Mouse (Mus musculus): ENCODE results near the gene Ddx39. TPM values are rescaled to one million over a fixed set of nuclear protein-coding genes. Genes with fewer than 3 reads are reported as not detected.

Ddx39 gene
- polyA plus RNA-seq, 1 experiment from 2014 or later, result 155 TPM

DNA sequence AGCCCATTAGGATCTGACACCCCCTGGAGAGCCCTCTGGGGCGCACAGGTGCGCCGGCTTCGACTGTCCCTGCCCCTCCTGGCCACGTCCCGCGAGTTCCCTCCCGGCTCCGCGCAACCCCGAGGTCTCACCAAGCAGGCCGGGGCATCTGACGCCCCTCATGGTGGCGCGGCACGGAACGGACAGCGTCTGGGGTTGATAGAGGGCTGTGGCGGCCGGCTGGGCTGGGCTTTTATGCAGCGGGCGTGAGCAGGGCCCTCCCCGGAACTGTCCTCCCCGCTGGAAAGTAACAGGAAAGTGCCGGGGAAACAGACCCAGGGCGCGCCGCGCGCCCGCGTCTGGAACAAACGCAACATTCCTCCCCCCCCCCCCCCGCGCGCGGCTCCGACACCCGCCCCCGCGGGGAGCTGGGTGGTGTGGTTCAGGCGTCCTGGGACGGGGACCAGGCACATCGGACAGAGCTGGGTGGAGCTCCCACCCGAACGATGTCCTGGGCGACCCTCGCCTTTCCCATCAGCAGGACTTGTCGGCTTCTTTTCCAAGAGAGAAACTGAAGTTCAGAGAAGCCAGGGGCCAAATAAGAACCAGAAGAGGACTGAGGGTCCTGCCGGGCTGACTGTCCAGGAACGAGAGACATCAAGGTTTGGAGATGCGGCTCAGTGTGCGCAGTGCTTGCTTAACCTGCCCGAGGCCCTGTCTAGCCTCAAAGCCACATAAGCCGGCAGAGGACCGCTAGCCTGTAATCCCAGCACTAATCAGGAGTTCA lies 26.2 kb downstream of the Ddx39 start, which contains the start of gene Adgre5:
Adgre5 (minus strand) TSS at position 351 of the 766 bp plus-strand sequence.
- under 1% methylated on average over 46 of the region's 56 CpGs for WGBS
- Histone ChIP-seq H3K4me3 (replicated peaks) (peak within 1 kb of the TSS; percentile 45), H3K9ac (replicated peaks) (peak within 1 kb of the TSS; percentile 64), H3K27ac (no peak within 1 kb of the TSS), H3K36me3 (no peaks in the 10 kb centered on the region), H3K4me2 (replicated peaks) (peak within 1 kb of the TSS; percentile 83), H3K9me3 (no peaks in the 10 kb centered on the region), H3K4me1 (replicated peaks) (peaks cover 17% of the 10 kb centered on the region), H3K27me3 (peaks cover 43% of the 10 kb centered on the region)
- peak; percentile 41; the same call in 1 of the 2 replicates for ATAC-seq

- no peak overlapping the region for H3K4me3 ChIP-seq (replicated peaks)
- ATAC-seq, result no peak
- no peaks in the 10 kb centered on the region for H3K36me3 ChIP-seq
- WGBS, result 75% methylated on average over 19 of the region's 19 CpGs
- no peak overlapping the region for H3K9ac ChIP-seq (replicated peaks)
- H3K4me2 ChIP-seq (replicated peaks), result no peak overlapping the region
- peaks cover 17% of the 10 kb centered on the region for H3K4me1 ChIP-seq (replicated peaks)
- peaks cover 44% of the 10 kb centered on the region for H3K27me3 ChIP-seq
- H3K27ac ChIP-seq, result no peak overlapping the region
- H3K9me3 ChIP-seq, result no peaks in the 10 kb centered on the region
Observed at GRCm38 (mm10) chr8:83741849-83742655, 27.1 kb downstream of the Ddx39 start.

DNA sequence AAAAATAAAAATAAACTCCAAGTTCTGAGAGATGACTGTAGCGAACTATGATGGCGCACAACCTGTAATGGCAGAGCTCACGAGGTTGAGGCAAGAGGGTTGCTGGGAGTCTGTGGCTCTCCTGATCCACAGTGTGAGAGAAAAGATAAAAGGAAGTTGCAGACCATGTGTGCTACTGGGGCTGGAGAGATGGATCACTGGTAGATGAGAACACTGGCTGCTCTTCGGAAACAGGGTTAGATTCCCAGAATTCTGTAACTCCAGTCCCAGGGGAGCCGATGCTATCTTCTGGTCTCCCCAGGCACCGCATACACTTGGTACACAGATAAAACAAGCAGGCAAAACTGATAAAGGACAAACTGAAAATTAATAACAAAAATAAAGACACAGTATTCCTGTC lies 28.0 kb downstream of the Ddx39 start:
- Histone ChIP-seq H3K27ac (no peak overlapping the region), H3K27me3 (peaks cover 49% of the 10 kb centered on the region), H3K9me3 (no peaks in the 10 kb centered on the region), H3K4me3 (replicated peaks) (no peak overlapping the region), H3K9ac (replicated peaks) (no peak overlapping the region), H3K36me3 (no peaks in the 10 kb centered on the region), H3K4me2 (replicated peaks) (no peak overlapping the region), H3K4me1 (replicated peaks) (peaks cover 19% of the 10 kb centered on the region)
- WGBS, result 94% methylated on average over 6 of the region's 6 CpGs
- no peak for ATAC-seq

DNA sequence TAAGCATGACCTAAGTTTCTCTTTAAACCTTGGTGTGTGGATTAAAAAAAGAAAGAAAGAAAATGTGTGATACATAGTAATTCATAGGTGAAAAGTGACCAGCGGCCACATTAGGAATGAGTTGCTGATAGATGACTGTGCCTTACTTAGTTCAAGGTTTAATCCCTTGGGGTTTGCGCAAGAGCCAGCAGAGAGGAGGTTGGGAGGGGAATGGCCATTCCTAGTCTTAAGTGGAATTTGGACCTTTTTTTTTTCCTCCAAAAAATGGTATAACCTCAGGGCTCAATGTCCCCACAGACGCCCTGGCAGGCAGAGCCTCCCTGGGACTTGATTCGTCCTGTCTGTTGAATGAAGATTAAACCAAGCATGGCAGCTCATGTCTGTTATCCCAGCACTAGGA lies 29.1 kb downstream of the Ddx39 start:
- Histone ChIP-seq H3K27ac (no peak overlapping the region), H3K36me3 (no peaks in the 10 kb centered on the region), H3K27me3 (peaks cover 56% of the 10 kb centered on the region), H3K4me1 (replicated peaks) (peaks cover 21% of the 10 kb centered on the region), H3K9ac (replicated peaks) (no peak overlapping the region), H3K9me3 (no peaks in the 10 kb centered on the region), H3K4me2 (replicated peaks) (no peak overlapping the region), H3K4me3 (replicated peaks) (no peak overlapping the region)
- no peak for ATAC-seq
- WGBS, result 71% methylated on average over 4 of the region's 4 CpGs

DNA sequence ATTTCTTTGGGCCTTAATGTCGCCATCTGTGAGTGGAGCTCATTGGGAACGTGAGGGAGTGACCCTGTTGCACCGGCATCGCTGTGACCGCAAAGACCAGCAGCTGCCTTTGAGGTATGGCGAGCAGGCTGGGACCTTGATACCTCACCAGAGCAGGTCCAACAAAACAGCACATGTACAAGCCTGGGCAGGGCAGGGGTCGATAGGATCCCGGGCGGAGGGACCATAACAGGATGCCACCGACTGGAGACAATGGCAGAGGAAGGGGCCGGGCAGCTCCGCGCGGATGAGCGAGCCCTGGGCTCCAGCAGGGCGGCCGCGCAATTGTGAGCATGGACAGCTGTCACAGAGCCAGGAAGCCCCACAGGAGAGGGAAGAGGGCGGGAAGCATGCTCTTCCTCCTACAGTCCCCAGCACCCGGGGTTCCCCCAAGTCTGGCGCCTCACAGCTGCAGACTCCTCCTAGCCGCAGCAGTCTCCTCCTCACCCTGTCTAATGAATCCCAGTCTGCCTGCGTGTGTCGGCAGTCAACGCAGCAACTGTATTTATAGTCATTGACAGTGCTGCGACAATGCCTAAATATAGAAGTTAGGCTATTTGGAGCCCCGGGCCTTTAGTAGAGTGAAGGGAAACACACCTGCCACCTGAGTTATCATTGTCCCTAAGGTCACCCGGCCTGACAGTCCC lies 32.8 kb downstream of the Ddx39 start:
- Histone ChIP-seq H3K9ac (replicated peaks) (peak overlapping the region; percentile 73), H3K4me2 (replicated peaks) (peak overlapping the region; percentile 69), H3K9me3 (no peaks in the 10 kb centered on the region), H3K27me3 (peaks cover 26% of the 10 kb centered on the region; the same call in 1 of the 2 replicates), H3K36me3 (no peaks in the 10 kb centered on the region), H3K27ac (no peak overlapping the region), H3K4me1 (replicated peaks) (peaks cover 23% of the 10 kb centered on the region), H3K4me3 (replicated peaks) (peak overlapping the region; percentile 41)
- ATAC-seq, result peak; percentile 76
- WGBS, result 3% methylated on average over 28 of the region's 28 CpGs

DNA sequence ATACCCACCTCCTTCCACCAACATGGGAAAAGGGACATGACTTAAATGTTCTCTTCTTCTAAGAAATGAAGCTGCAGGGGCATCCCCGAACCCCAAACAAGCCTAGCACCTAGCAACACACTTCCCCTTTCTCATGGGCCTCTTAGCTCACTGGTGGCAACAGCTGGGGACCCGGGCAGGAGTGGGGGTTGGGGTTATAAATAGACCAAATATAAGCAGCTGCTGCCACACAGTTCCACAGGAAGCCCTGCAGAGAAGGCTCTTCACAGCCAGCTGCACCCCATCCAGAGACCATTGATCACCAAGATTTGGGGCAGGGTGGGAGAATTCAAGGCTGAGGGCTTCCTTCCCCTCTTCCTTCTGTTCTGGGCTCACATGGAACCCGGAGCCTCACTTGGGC lies 33.7 kb downstream of the Ddx39 start:
- Histone ChIP-seq H3K4me1 (replicated peaks) (peaks cover 23% of the 10 kb centered on the region), H3K4me2 (replicated peaks) (no peak overlapping the region), H3K9me3 (no peaks in the 10 kb centered on the region), H3K27me3 (peaks cover 23% of the 10 kb centered on the region; the same call in 1 of the 2 replicates), H3K4me3 (replicated peaks) (no peak overlapping the region), H3K36me3 (no peaks in the 10 kb centered on the region), H3K9ac (replicated peaks) (no peak overlapping the region), H3K27ac (no peak overlapping the region)
- no peak for ATAC-seq
- WGBS, result 39% methylated on average over 3 of the region's 3 CpGs

DNA sequence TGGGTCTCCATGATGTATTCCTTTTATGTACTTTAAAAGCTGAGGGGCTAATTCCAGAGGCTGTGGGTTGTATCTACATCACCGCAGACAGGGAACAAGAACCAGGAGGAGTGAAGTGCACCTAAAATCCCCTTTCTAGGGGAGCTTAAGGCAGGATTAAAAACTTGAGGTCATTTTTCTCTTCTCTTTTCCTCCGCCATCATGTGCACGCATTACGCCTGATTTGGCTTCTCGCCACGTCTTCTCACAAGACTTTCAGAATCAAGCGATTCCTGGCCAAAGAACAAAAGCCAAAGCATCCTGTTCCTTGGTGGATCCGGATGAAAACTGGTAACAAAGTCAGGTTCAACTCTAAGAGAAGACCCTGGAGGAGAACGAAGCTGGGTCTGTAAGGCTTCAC lies 34.3 kb downstream of the Ddx39 start:
- Histone ChIP-seq H3K9ac (replicated peaks) (no peak overlapping the region), H3K4me1 (replicated peaks) (peaks cover 23% of the 10 kb centered on the region), H3K27me3 (peaks cover 23% of the 10 kb centered on the region; the same call in 1 of the 2 replicates), H3K4me2 (replicated peaks) (no peak overlapping the region), H3K27ac (no peak overlapping the region), H3K4me3 (replicated peaks) (no peak overlapping the region), H3K9me3 (no peaks in the 10 kb centered on the region), H3K36me3 (no peaks in the 10 kb centered on the region)
- WGBS, result 85% methylated on average over 9 of the region's 9 CpGs
- ATAC-seq, result no peak

DNA sequence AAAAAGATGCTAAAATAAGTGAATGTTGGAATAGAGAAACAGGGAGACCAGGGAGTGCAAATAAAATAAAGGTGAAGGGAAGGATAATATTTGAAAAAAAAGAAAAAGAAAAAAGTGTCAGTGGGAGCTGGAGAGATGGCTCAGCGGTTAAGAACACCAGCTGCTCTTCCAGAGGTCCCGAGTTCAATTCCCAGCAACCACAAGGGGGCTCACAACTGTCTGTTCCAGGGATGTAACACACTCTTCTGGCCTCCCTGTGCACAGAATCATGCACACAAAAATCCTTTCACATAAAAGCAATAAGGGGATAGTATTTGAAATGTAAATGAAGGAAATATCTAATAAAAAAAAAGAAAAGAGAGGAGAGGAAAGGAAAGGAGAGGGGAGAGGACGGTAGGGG lies 39.2 kb downstream of the Ddx39 start:
- Histone ChIP-seq H3K4me2 (replicated peaks) (no peak overlapping the region), H3K27ac (no peak overlapping the region), H3K4me3 (replicated peaks) (no peak overlapping the region), H3K27me3 (0 out of 2 replicates have a peak, but pooled peaks cover 6% of the 10 kb centered on the region), H3K36me3 (no peaks in the 10 kb centered on the region), H3K9ac (replicated peaks) (no peak overlapping the region), H3K4me1 (replicated peaks) (peaks cover 14% of the 10 kb centered on the region; the same call in 1 of the 2 replicates), H3K9me3 (no peaks in the 10 kb centered on the region)
- 44% methylated on average over 3 of the region's 3 CpGs for WGBS
- ATAC-seq, result no peak

DNA sequence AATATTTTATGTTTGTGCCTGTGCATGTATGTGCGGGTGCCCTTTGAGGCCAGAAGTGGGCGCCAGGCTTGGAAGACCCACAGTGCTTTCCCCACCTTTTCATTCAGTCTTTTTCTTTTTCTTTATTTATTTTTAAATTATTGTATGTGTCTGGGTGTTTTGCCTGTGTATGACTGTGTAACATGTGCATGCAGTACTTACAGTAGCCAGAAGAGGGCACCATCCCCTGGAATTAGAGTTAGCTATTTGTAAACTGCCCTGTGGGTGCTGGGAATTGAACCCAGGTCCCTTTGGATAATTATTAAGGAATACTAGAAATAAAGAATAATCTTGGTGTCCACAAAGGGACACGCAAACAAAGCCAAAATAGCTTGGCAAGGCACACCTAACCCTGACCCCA lies 41.3 kb downstream of the Ddx39 start:
- ATAC-seq, result no peak
- no peak overlapping the region for H3K4me3 ChIP-seq (replicated peaks)
- no peak overlapping the region for H3K9ac ChIP-seq (replicated peaks)
- H3K9me3 ChIP-seq, result no peaks in the 10 kb centered on the region
- H3K36me3 ChIP-seq, result no peaks in the 10 kb centered on the region
- H3K27me3 ChIP-seq, result no peaks in the 10 kb centered on the region
- WGBS, result 97% methylated on average over 3 of the region's 3 CpGs
- no peak overlapping the region for H3K4me2 ChIP-seq (replicated peaks)
- peaks cover 11% of the 10 kb centered on the region; the same call in 1 of the 2 replicates for H3K4me1 ChIP-seq (replicated peaks)
- no peak overlapping the region for H3K27ac ChIP-seq

- no peaks in the 10 kb centered on the region for H3K9me3 ChIP-seq
- ATAC-seq, result no peak
- peaks cover 3% of the 10 kb centered on the region; the same call in 1 of the 2 replicates for H3K4me1 ChIP-seq (replicated peaks)
- no peak overlapping the region for H3K9ac ChIP-seq (replicated peaks)
- H3K4me3 ChIP-seq (replicated peaks), result no peak overlapping the region
- H3K36me3 ChIP-seq, result no peaks in the 10 kb centered on the region
- no peaks in the 10 kb centered on the region for H3K27me3 ChIP-seq
- no peak overlapping the region for H3K27ac ChIP-seq
- no peak overlapping the region for H3K4me2 ChIP-seq (replicated peaks)
- 90% methylated on average over 6 of the region's 6 CpGs for WGBS
Observed at GRCm38 (mm10) chr8:83757084-83757607, 42.2 kb downstream of the Ddx39 start.

DNA sequence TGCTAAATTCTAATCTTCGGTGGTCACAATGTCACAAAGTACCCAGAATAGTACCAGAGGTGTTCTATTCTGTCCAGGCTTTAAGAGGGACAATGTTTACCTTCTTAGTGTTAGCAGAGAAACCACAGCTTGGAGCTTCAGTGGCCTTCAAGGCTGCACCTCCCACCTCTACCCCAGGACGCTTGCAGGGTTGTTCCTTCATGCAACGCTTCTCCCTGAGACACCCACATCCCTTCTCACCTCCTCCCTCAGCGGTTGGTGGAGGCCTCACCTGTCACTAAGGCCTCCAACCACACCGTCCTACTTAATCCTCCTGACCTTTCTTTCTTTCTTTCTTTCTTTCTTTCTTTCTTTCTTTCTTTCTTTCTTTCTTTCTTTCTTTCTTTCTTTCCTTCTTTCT lies 43.3 kb downstream of the Ddx39 start:
- Histone ChIP-seq H3K4me1 (replicated peaks) (no peaks in the 10 kb centered on the region), H3K36me3 (no peaks in the 10 kb centered on the region), H3K27me3 (no peaks in the 10 kb centered on the region), H3K27ac (no peak overlapping the region), H3K4me2 (replicated peaks) (no peak overlapping the region), H3K9ac (replicated peaks) (no peak overlapping the region), H3K9me3 (no peaks in the 10 kb centered on the region), H3K4me3 (replicated peaks) (no peak overlapping the region)
- no peak for ATAC-seq
- WGBS, result 70% methylated on average over 5 of the region's 5 CpGs

Data from midbrain, embryonic 13.5 days (tissue).